Mouse (Mus musculus) splenic B cell, adult 2 months (primary cell): ENCODE measurements around the gene Tmem256.

Experiments used
- DNase-seq: peaks from one replicate; pipeline ENCODE4 v3.0.0-alpha.2; 2011; ENCODE audit warnings: low read depth, low spot score
- H3K27me3 ChIP-seq: 2 replicates; pipeline ENCODE4 v1.6.1; 2012; ENCODE audit warnings: mild to moderate bottlenecking, low read length, moderate library complexity, mixed read lengths; ENCODE audit not compliant: control insufficient read depth, poor library complexity, insufficient read depth, severe bottlenecking
- H3K36me3 ChIP-seq: 2 replicates; pipeline ENCODE4 v1.6.1; 2012; ENCODE audit warnings: mild to moderate bottlenecking, low read length, moderate library complexity, mixed read lengths; ENCODE audit not compliant: control insufficient read depth, poor library complexity, insufficient read depth, severe bottlenecking

Gene Tmem256

GRCm38 (mm10) chr11:69837952-69838713, at the start of gene Tmem256:
Tmem256 (plus strand) TSS chr11:69838514.
- Histone ChIP-seq H3K36me3 (no peaks in the 10 kb centered on the region), H3K27me3 (no peaks in the 10 kb centered on the region)
- peak; percentile 95 for DNase-seq

DNA sequence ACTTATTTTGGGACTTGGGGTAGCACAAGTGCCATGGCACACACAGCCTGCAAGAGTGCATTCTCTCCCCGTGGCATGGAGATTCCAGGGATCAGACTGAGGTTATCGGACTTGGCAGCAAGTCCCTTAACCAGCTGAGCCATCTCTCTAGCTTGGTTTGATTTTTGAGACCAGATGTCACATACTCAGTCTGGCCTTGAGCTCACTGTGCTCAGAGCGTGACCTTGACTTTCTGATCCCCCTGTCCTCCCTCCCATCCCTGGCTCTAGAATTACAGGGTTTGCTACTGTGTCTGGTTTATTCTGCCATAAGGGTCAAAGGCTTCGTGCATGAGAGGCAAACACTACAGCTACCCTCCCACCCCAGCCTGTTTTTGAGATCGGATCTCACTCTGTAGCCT, 48.9 kb upstream of the Tmem256 start:
- Histone ChIP-seq H3K36me3 (no peaks in the 10 kb centered on the region), H3K27me3 (no peaks in the 10 kb centered on the region)
- DNase-seq: no peak

DNA sequence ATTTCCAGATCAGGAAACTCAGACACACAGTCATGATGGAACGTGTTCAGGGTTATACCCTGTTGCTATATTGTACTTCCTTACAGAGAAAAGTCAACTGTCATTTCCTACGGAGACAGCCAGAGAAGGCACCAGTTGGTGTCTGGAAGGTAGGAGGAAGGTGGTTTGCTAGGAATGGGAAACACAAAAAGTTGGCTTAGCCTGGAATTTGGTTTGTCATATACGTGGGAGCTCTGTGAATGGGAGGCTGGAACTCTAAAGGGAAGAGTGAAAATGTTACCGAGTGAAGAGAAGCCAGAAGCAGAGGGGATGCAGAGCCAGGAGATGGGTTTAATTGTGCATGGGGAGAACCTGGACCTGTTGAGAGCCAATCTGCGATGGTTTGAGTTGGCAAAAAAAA, 46.9 kb upstream of the Tmem256 start:
- Histone ChIP-seq H3K36me3 (no peaks in the 10 kb centered on the region), H3K27me3 (no peaks in the 10 kb centered on the region)
- no peak for DNase-seq

- Histone ChIP-seq H3K36me3 (no peaks in the 10 kb centered on the region), H3K27me3 (no peaks in the 10 kb centered on the region)
- DNase-seq: no peak
Observed at GRCm38 (mm10) chr11:69793429-69793828, 44.9 kb upstream of the Tmem256 start.

DNA sequence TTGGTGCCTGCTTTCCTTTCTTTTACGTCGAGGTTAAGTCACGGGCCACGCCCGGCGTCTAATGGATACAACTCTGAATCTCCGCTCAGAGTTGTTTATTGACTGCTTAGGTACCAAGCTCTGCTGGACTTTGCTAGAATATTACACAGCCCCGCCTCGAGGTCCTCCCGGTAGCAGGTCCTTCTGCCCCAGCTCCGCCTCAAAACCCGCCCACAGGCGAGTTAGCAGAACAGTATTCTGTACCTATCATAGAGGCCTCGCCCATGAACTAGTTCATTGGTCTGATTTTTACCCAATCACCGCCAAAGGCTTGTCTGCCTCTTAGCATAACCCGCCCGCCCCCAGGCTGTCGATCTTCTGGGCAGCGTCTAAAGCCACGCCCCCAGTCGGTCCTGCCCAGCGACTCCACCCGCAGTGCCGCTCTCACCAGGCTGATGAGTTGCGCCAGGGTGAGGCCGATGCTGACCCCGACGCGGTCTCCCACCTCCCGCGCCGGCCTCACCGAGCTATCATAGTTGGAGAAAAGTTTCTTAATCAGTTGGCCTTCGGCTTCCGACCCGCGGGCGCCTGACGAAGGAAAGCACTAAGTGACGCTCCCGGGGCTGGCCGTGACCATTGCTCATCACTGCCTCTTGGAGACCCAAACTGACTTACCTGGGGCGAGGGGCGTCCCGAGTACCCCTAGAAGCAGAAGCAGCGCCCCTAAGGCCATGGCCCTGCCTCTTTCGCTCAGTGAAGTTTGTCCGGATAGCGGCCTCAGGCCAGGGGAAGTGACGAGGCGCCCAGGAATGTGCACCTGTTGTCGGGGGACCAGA, 42.9 kb upstream of the Tmem256 start, which contains the start of gene Chrnb1:
Chrnb1 (minus strand) TSS at position 776 of the 815 bp plus-strand sequence.
- DNase-seq: peak; percentile 97
- Histone ChIP-seq H3K36me3 (no peaks in the 10 kb centered on the region), H3K27me3 (no peaks in the 10 kb centered on the region)

DNA sequence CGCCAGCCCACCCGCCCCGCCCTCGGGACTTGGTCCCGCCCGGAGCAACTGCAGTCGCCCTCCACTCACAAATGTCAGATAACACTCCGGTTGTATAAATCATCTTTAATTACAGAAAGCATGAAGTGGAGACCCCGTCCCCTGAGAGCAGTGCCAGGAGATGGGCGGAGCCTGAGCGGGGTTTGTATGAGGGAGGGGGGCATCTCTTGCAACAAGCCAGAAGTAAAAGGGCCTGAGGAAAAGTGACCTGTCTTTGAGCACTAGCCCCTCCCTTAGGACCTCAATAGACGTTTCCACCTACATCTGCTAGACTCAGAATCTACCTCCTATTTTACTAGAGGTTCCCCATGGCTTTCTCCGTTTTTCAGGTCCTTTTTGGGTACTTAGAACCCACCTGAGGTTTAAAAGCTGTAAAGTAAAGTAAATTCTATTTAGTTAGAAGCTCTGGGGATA, 42.3 kb upstream of the Tmem256 start:
- peak; percentile 28 for DNase-seq
- Histone ChIP-seq H3K36me3 (no peaks in the 10 kb centered on the region), H3K27me3 (no peaks in the 10 kb centered on the region)

GRCm38 (mm10) chr11:69797924-69798323, 40.4 kb upstream of the Tmem256 start:
- no peaks in the 10 kb centered on the region for H3K27me3 ChIP-seq
- no peaks in the 10 kb centered on the region for H3K36me3 ChIP-seq
- DNase-seq: no peak

GRCm38 (mm10) chr11:69799394-69800137, 38.7 kb upstream of the Tmem256 start:
- no peaks in the 10 kb centered on the region for H3K36me3 ChIP-seq
- peak; percentile 78 for DNase-seq
- no peaks in the 10 kb centered on the region for H3K27me3 ChIP-seq

- peak; percentile 52 for DNase-seq
- Histone ChIP-seq H3K36me3 (no peaks in the 10 kb centered on the region), H3K27me3 (no peaks in the 10 kb centered on the region)
Observed at GRCm38 (mm10) chr11:69800138-69800391, 38.2 kb upstream of the Tmem256 start.

DNA sequence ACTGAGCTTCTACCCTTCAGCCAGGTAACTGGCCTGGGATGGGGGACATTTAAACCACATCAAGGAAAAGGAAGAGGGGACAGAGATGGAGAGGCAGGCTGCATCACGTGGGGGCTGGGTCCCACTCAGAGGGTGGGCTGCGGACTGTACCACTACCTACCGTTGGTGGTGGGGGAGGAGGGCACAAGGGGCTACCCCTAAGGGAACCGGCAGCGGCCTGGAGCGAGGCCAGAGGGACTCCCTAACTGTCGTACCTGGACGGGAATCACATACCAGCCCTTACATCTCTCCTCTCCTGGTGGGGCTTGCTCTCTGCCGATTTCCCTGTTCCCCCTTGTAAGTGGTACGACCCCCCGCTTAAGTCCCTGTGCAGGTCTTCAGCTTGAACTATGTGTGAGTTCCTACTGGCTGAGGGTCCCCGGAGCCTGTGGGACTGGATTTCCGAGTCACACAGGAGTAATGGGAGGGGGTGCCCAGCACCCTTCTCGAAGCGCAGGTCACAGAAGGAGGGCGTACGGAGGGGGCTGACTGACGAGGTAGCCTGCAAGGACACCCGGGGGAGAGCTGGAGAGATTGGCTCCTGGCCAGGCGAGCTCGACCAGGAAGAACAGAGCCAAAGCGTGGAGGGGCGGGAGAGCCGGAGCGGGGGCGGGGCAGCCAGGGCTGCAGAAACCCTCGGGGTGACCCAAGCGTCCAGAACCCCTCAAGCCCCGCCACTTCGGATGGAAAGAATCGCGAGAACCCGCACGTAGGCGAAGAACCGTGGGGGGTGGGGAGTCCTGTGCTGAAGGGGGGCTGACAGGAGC, 37.7 kb upstream of the Tmem256 start:
- Histone ChIP-seq H3K27me3 (no peaks in the 10 kb centered on the region), H3K36me3 (no peaks in the 10 kb centered on the region)
- peak; percentile 31 for DNase-seq

DNA sequence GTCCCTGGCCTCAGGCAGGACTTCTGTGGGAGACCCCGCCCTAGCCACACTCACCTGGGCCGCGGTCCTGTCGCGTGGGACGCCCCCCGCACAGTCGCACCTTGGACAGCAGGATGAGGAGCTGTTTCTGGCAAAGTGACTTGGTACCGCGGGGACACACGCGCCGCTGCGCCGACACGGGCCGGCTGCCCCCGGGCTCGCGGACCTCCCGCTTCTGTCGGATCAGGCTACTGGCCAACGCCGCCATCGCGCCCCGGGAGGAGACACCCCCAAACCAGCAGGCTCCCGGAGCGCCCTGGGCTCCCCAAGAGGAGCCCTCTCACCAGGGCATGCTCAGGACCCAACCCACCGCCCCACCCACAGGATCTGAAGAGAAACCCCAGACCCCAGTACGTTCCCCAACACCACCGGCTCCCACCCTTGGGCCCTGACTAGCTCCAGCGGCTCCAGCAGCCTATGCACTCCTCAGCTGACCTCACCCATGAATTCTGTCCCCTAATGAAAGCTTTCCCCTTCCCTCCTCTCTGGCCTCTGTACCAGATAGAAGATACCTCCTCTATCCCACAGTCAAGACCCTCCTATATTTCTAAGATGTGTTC, 36.8 kb upstream of the Tmem256 start, which contains the start of gene Fgf11:
Fgf11 (minus strand) TSS at position 479 of the 599 bp plus-strand sequence.
- H3K36me3 ChIP-seq: no peaks in the 10 kb centered on the region
- peak; percentile 23 for DNase-seq
- H3K27me3 ChIP-seq: no peaks in the 10 kb centered on the region

DNA sequence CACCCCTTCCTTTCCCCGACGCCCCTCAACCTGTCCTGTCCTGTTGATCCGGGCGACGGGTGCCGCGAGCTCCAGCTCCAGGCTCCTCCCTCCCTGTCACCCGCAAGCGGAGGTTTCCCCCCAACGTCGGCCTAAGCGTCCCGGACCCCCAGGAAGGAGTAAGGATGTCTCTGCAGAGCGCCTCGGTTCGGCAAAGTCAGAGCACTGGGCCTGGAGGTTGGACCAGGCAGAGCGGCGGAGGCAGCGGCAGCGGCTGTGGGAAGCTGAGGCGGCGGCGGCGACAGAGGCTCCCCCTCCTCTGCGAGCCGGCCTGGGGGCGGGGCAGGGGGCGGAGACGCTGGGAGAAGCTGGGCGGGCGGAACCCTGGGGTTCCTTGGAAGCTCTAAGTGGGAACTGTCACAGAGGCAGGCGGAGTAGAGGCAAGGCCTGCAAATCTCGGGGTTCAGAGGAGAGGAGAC, 35.6 kb upstream of the Tmem256 start:
- Histone ChIP-seq H3K36me3 (no peaks in the 10 kb centered on the region), H3K27me3 (no peaks in the 10 kb centered on the region)
- peak; percentile 43 for DNase-seq

- no peaks in the 10 kb centered on the region for H3K36me3 ChIP-seq
- H3K27me3 ChIP-seq: no peaks in the 10 kb centered on the region
- no peak for DNase-seq
Observed at GRCm38 (mm10) chr11:69803328-69803727, 35.0 kb upstream of the Tmem256 start.
